ENCODE assay signal across 10 mouse cellular contexts in genomic region chr9:7554382-7554781, GRCm38 (mm10). TPM values are rescaled to one million over a fixed set of nuclear protein-coding genes. Genes with fewer than 3 reads are reported as not detected.
DNase-seq lines count a peak whose midpoint lies in the region; ATAC-seq and TF ChIP-seq lines count a peak whose summit lies in the region.
"Had no signal": no experiment of that assay in that cellular context is flagged by ENCODE, and none has a peak within 500 bp of the region (broad histone marks: within the 10 kb centered on the region; RNA-seq: fewer than 3 reads in every experiment).

No protein-coding gene starts in this region.

- intact Hi-C loops in heart, postnatal 25 days (cut with DNase I): loop anchor here (1.0 kb wide), 1 partner anchor 41 kb away; no protein-coding TSS in a partner anchor

- H3K4me2 ChIP-seq in midbrain, embryonic 11.5 days: no peak overlapping the region
- no peak overlapping the region for H3K4me2 ChIP-seq in forebrain, embryonic 14.5 days (ENCODE audit: low read length)
- H3K4me2 ChIP-seq: midbrain, embryonic 12.5 days had no signal

- no peak overlapping the region for H3K4me3 ChIP-seq in cortical plate, adult 2 months (ENCODE audit: insufficient read depth, low read length)
- no peak overlapping the region for H3K4me3 ChIP-seq in midbrain, embryonic 11.5 days (ENCODE audit: low read depth, low read length)
- no peak overlapping the region for H3K4me3 ChIP-seq in forebrain, embryonic 14.5 days (ENCODE audit: low read depth, low read length)
- H3K4me3 ChIP-seq: midbrain, embryonic 12.5 days had no signal

- H3K36me3 ChIP-seq in midbrain, embryonic 11.5 days (ENCODE audit: control insufficient read depth, insufficient read depth, low read length): no peaks in the 10 kb centered on the region
- no peaks in the 10 kb centered on the region for H3K36me3 ChIP-seq in forebrain, embryonic 14.5 days (ENCODE audit: control insufficient read depth, insufficient read depth, low read length)
- H3K36me3 ChIP-seq: midbrain, embryonic 12.5 days had no signal

- no peaks in the 10 kb centered on the region for H3K4me1 ChIP-seq in cortical plate, adult 2 months (ENCODE audit: control insufficient read depth, insufficient read depth, low read length)
- H3K4me1 ChIP-seq in midbrain, embryonic 11.5 days (ENCODE audit: control insufficient read depth, insufficient read depth, low read length): no peaks in the 10 kb centered on the region
- no peaks in the 10 kb centered on the region for H3K4me1 ChIP-seq in forebrain, embryonic 14.5 days (ENCODE audit: control insufficient read depth, insufficient read depth, low read length)
- H3K4me1 ChIP-seq: midbrain, embryonic 12.5 days had no signal

- no peaks in the 10 kb centered on the region for H3K9me3 ChIP-seq in midbrain, embryonic 11.5 days (ENCODE audit: control insufficient read depth, low read length)
- H3K9me3 ChIP-seq in forebrain, embryonic 14.5 days (replicated peaks; ENCODE audit: control insufficient read depth, low read length): no peaks in the 10 kb centered on the region
- H3K9me3 ChIP-seq: midbrain, embryonic 12.5 days had no signal

- TF ChIP-seq POLR2A in cortical plate, adult 2 months (IDR thresholded peaks at IDR 0.05; ENCODE audit: extremely low read depth, insufficient read depth, low read length): no peak

- peak; percentile 71 for DNase-seq in heart, adult 11 months
- DNase-seq in heart, postnatal 25 days (ENCODE audit: low spot score): no peak
- DNase-seq in testis, postnatal 10 days (ENCODE audit: low spot score): peak; percentile 49
- DNase-seq in testis, postnatal 14 days (ENCODE audit: low spot score): no peak
- DNase-seq in midbrain, embryonic 11.5 days (ENCODE audit: low spot score, missing footprints): no peak
- no peak for DNase-seq in forebrain, embryonic 14.5 days (ENCODE audit: low spot score)

- H3K9ac ChIP-seq in midbrain, embryonic 11.5 days (ENCODE audit: low read length): no peak overlapping the region
- H3K9ac ChIP-seq in forebrain, embryonic 14.5 days (ENCODE audit: low read length): no peak overlapping the region
- H3K9ac ChIP-seq: midbrain, embryonic 12.5 days had no signal

- peak; percentile 51 for ATAC-seq in megakaryocyte progenitor cell, adult 5-6 weeks (replicated peaks; ENCODE audit: poor library complexity)
- ATAC-seq in midbrain, embryonic 11.5 days (ENCODE audit: low FRiP score): no peak
- no peak for ATAC-seq in forebrain, embryonic 14.5 days

- no peak overlapping the region for H3K27ac ChIP-seq in cortical plate, adult 2 months (ENCODE audit: insufficient read depth, low read length)
- no peak overlapping the region for H3K27ac ChIP-seq in midbrain, embryonic 11.5 days (ENCODE audit: low read depth, low read length)
- no peak overlapping the region for H3K27ac ChIP-seq in forebrain, embryonic 14.5 days (ENCODE audit: low read depth, low read length)
- H3K27ac ChIP-seq: midbrain, embryonic 12.5 days had no signal

- WGBS in midbrain, embryonic 11.5 days: 49% methylated on average over 3 of the region's 3 CpGs
- WGBS in forebrain, embryonic 14.5 days: 41% methylated on average over 3 of the region's 3 CpGs

- H3K27me3 ChIP-seq in midbrain, embryonic 11.5 days (ENCODE audit: control insufficient read depth, insufficient read depth, low read length): no peaks in the 10 kb centered on the region
- H3K27me3 ChIP-seq in forebrain, embryonic 14.5 days (replicated peaks; ENCODE audit: control insufficient read depth, insufficient read depth, low read length): no peaks in the 10 kb centered on the region
- H3K27me3 ChIP-seq: midbrain, embryonic 12.5 days had no signal

- TF ChIP-seq CTCF in cortical plate, adult 2 months (IDR thresholded peaks at IDR 0.05; ENCODE audit: extremely low read depth, insufficient read depth, low read length): peak; percentile 22; the same call in 1 of the 2 replicates

RNA-seq across cellular contexts. Expression of gene Mmp8, which starts 3.9 kb away (rescaled TPM):
- total RNA-seq in heart, postnatal 25 days (2021): not detected
- polyA plus RNA-seq in cortical plate, adult 2 months (2012; rRNA removed): not detected in 2 replicates
- 15.8 and 18.2 TPM in 2 replicates for total RNA-seq in megakaryocyte progenitor cell, adult 5-6 weeks (2015)
- 13.2 and 18.4 TPM in 2 replicates for total RNA-seq in megakaryocyte progenitor cell, adult 5-6 weeks (2017)
- not detected in 2 replicates for polyA plus RNA-seq in midbrain, embryonic 11.5 days (2014; fragmentation: Nextera tagmentation; extraction: Ambion mirVana)
- polyA plus RNA-seq in forebrain, embryonic 14.5 days (2014; fragmentation: Nextera tagmentation; extraction: Ambion mirVana): not detected in 2 replicates
- polyA plus RNA-seq: midbrain, embryonic 12.5 days had no signal

RNA-seq across cellular contexts. Expression of gene Mmp27, which starts 16.8 kb away (rescaled TPM):
- total RNA-seq in heart, postnatal 25 days (2021): not detected
- polyA plus RNA-seq in cortical plate, adult 2 months (2012; rRNA removed): not detected in 2 replicates
- total RNA-seq in megakaryocyte progenitor cell, adult 5-6 weeks (2015): not detected in 2 replicates
- 0.25 TPM in 1 of 2 replicates, not detected in the other for total RNA-seq in megakaryocyte progenitor cell, adult 5-6 weeks (2017)
- not detected in 2 replicates for polyA plus RNA-seq in midbrain, embryonic 11.5 days (2014; fragmentation: Nextera tagmentation; extraction: Ambion mirVana)
- polyA plus RNA-seq in forebrain, embryonic 14.5 days (2014; fragmentation: Nextera tagmentation; extraction: Ambion mirVana): not detected in 2 replicates
- polyA plus RNA-seq: heart, embryonic 16.5 days; midbrain, embryonic 12.5 days had no signal

RNA-seq across cellular contexts. Expression of gene Mmp10, which starts 52.2 kb away (rescaled TPM):
- not detected for total RNA-seq in heart, postnatal 25 days (2021)
- not detected in 2 replicates for polyA plus RNA-seq in cortical plate, adult 2 months (2012; rRNA removed)
- not detected in 2 replicates for total RNA-seq in megakaryocyte progenitor cell, adult 5-6 weeks (2015)
- not detected in 2 replicates for total RNA-seq in megakaryocyte progenitor cell, adult 5-6 weeks (2017)
- not detected in 2 replicates for polyA plus RNA-seq in midbrain, embryonic 11.5 days (2014; fragmentation: Nextera tagmentation; extraction: Ambion mirVana)
- not detected in 2 replicates for polyA plus RNA-seq in forebrain, embryonic 14.5 days (2014; fragmentation: Nextera tagmentation; extraction: Ambion mirVana)
- polyA plus RNA-seq: heart, embryonic 16.5 days; midbrain, embryonic 12.5 days had no signal

Comparison
In these comparisons a context has a peak if more than half of its experiments do, and no peak if none do; other contexts are left out.
1. DNase-seq: peak in heart, adult 11 months (single experiment) and testis, postnatal 10 days (single experiment); none in heart, postnatal 25 days (single experiment), testis, postnatal 14 days (single experiment), midbrain, embryonic 11.5 days (single experiment) and forebrain, embryonic 14.5 days (single experiment).